Mouse (Mus musculus): Measurements from ENCODE around the gene Actr2. TPM values are rescaled to one million over a fixed set of nuclear protein-coding genes. Genes with fewer than 3 reads are reported as not detected.
"Not testable (repeated sequence)": the region's sequence is repeated elsewhere in the genome, so short reads cannot be mapped to it uniquely, and the experiment has no call there.

Gene Actr2
- polyA plus RNA-seq (2015; fragmentation: Nextera tagmentation; extraction: Ambion mirVana), result 126 and 137 TPM in 2 replicates

DNA sequence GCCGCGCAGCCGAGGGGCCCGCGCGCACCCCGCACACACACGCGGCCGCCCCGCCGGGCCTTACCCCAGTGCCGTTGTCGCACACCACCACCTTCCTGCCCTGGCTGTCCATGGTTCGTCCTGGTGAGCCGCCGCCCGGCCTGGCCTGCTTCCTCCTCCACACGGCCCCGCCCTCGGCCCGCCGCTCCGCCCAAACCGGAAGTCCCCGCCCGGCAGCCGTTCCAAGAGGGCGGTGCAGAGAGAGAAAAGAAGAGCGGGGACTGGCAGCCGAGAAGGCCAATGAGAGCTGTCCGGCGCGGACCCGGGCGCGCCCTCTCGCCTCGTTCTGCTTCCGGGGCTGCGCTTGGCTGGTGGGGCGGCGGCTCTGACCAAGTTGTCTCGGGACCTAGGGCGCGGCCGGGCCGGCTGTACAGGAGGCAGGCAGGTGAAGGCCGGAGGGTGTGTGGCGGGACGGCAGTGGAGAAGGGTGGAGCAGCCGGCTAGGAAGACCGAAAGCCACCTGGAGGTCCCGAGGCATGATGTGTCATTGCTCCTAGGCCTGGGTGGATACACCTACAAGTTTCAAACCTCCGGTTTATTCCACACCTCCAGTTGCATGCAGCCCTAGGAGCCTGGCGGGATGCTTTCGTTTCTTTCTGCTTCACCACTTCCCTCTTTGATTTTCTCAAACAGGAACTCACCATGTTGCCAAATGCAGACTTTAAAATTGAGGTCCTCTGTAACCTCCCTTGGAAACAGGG, at the start of gene Actr2:
Gene Actr2, minus strand, starts transcription at position 173 of the 740 bp plus-strand sequence.
- Histone ChIP-seq H3K27me3 (ENCODE audit: control insufficient read depth, insufficient read depth, low read length) (no peaks in the 10 kb centered on the region), H3K9ac (ENCODE audit: low read length) (peak within 1 kb of the TSS; percentile 92), H3K9me3 (replicated peaks; ENCODE audit: control insufficient read depth, low read length) (no peaks in the 10 kb centered on the region), H3K4me3 (replicated peaks; ENCODE audit: low read length) (peak within 1 kb of the TSS; percentile 83), H3K36me3 (ENCODE audit: control insufficient read depth, insufficient read depth, low read length) (0 out of 2 replicates have a peak, but pooled peaks cover 2% of the 10 kb centered on the region), H3K4me2 (ENCODE audit: low read depth, low read length) (peak within 1 kb of the TSS; percentile 72), H3K27ac (ENCODE audit: low read length) (peak within 1 kb of the TSS; percentile 96), H3K4me1 (ENCODE audit: control insufficient read depth, insufficient read depth, low read length) (peaks cover 12% of the 10 kb centered on the region)
- ATAC-seq (ENCODE audit: insufficient read depth, low FRiP score), result peak; percentile 99
- under 1% methylated on average over 52 of the region's 57 CpGs for WGBS

DNA sequence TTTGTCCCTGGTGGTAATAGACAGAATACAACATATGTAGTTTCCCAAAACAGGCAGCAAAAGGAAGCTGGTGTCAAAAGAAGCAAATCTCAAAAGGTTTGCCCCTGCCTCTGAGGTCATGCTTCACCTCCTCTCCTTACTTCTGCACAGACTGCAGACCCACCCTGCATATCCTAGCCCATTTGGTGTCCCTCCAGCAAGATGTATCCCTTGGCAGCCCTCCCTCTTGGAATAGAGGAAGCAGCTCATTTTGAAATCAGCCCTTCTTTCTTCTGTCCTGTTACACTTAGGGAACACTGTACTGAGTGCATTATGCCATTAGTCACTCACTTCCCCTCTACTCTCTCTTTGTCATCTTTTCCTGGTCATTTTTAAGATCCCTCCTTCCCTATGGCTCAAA, 46.2 kb upstream of the Actr2 start:
- H3K4me3 ChIP-seq (replicated peaks; ENCODE audit: low read length), result no peak overlapping the region
- no peak for ATAC-seq (ENCODE audit: insufficient read depth, low FRiP score)
- H3K36me3 ChIP-seq (ENCODE audit: control insufficient read depth, insufficient read depth, low read length), result no peaks in the 10 kb centered on the region
- H3K27me3 ChIP-seq (ENCODE audit: control insufficient read depth, insufficient read depth, low read length), result no peaks in the 10 kb centered on the region
- H3K9me3 ChIP-seq (replicated peaks; ENCODE audit: control insufficient read depth, low read length), result no peaks in the 10 kb centered on the region
- H3K4me2 ChIP-seq (ENCODE audit: low read depth, low read length), result no peak overlapping the region
- H3K27ac ChIP-seq (ENCODE audit: low read length), result no peak overlapping the region
- no peaks in the 10 kb centered on the region for H3K4me1 ChIP-seq (ENCODE audit: control insufficient read depth, insufficient read depth, low read length)
- no peak overlapping the region for H3K9ac ChIP-seq (ENCODE audit: low read length)

DNA sequence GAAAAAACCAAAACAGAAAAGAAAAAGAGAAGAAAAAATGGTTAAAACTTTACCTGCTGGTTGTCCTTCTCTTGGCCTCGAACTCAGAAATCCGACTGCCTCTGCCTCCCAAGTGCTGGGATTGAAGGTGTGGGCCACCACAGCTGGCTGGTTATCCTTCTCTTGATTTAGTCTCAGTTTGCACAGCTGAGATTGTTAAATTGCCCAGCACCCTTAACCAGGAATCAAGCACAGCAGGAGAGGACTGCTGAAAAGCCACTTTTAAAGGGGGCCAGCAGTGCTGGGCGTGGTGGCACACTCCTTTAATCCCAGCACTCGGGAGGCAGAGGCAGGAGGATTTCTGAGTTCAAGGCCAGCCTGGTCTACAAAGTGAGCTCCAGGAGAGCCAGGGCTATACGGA, 40.8 kb upstream of the Actr2 start:
- H3K9ac ChIP-seq (ENCODE audit: low read length); H3K27me3 ChIP-seq (ENCODE audit: control insufficient read depth, insufficient read depth, low read length); ATAC-seq (ENCODE audit: insufficient read depth, low FRiP score); H3K9me3 ChIP-seq (replicated peaks; ENCODE audit: control insufficient read depth, low read length); H3K36me3 ChIP-seq (ENCODE audit: control insufficient read depth, insufficient read depth, low read length); H3K4me2 ChIP-seq (ENCODE audit: low read depth, low read length); H3K27ac ChIP-seq (ENCODE audit: low read length); H3K4me3 ChIP-seq (replicated peaks; ENCODE audit: low read length); H3K4me1 ChIP-seq (ENCODE audit: control insufficient read depth, insufficient read depth, low read length): not testable (repeated sequence)
- 90% methylated on average over 5 of the region's 5 CpGs for WGBS

DNA sequence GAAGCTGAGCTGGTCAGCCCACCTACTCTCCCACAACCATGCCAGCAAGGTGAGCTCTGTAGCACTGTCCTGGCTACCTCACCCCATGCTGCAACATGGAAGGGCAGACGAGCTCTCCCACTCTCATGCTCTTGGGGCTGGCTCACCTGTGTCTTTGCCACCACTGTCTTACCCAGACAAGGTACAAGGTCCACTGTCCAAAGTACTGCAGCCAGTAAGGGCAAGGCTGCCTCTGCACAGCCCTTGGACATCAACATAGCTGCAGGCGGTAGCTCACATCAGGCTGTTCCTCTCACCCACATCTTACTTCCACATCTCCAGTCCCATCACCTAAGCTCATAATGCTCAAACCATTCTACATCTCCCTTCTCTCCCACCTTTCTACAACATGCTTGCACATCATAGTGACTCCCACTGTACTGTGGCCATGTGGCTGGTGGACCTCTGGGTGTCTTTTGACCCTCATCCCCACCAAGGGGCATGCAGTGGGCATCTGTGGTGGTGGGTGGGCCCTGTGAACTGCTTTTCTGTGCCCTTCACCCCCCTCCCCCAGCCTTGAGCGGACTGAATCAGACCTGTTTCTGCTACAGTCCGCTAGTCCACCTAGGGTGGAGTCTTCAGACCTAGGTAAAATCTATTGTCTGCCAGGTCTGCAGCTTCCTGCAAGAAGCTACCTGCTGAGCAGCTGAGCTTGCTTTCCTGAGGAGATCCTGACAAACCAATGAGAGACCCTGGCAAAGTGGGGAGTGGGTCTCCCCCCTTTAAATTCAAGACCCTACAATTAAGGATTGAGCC, 39.6 kb upstream of the Actr2 start:
- Histone ChIP-seq H3K27me3 (ENCODE audit: control insufficient read depth, insufficient read depth, low read length) (no peaks in the 10 kb centered on the region), H3K4me2 (ENCODE audit: low read depth, low read length) (no peak overlapping the region), H3K9ac (ENCODE audit: low read length) (no peak overlapping the region), H3K4me1 (ENCODE audit: control insufficient read depth, insufficient read depth, low read length) (no peaks in the 10 kb centered on the region), H3K27ac (ENCODE audit: low read length) (no peak overlapping the region), H3K36me3 (ENCODE audit: control insufficient read depth, insufficient read depth, low read length) (no peaks in the 10 kb centered on the region), H3K4me3 (replicated peaks; ENCODE audit: low read length) (no peak overlapping the region), H3K9me3 (replicated peaks; ENCODE audit: control insufficient read depth, low read length) (no peaks in the 10 kb centered on the region)
- no peak for ATAC-seq (ENCODE audit: insufficient read depth, low FRiP score)
- WGBS, result 88% methylated on average over 4 of the region's 4 CpGs

DNA sequence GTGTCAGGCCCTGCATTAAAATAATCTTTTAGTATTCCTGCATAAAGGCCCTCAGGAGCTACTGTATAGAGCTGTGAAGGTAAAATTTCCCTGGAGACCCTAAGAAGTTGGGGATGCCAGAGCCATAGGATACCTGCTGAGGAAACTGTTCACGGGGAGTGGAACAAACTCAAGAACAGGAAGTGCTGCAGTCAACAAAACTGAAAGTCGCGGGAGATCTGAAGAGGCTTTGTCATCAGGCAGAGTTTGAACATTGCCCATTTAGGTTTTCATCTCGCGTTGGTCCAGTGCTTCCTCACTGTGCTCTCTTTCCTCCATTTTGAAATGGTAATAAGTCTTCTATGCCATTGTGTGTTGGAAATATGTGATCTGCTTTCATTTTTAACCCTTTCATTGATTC, 38.6 kb upstream of the Actr2 start:
- WGBS, result 78% methylated on average over 5 of the region's 5 CpGs
- Histone ChIP-seq H3K27ac (ENCODE audit: low read length) (no peak overlapping the region), H3K9ac (ENCODE audit: low read length) (no peak overlapping the region), H3K4me3 (replicated peaks; ENCODE audit: low read length) (no peak overlapping the region), H3K27me3 (ENCODE audit: control insufficient read depth, insufficient read depth, low read length) (no peaks in the 10 kb centered on the region), H3K4me2 (ENCODE audit: low read depth, low read length) (no peak overlapping the region), H3K4me1 (ENCODE audit: control insufficient read depth, insufficient read depth, low read length) (no peaks in the 10 kb centered on the region), H3K9me3 (replicated peaks; ENCODE audit: control insufficient read depth, low read length) (no peaks in the 10 kb centered on the region), H3K36me3 (ENCODE audit: control insufficient read depth, insufficient read depth, low read length) (no peaks in the 10 kb centered on the region)
- no peak for ATAC-seq (ENCODE audit: insufficient read depth, low FRiP score)

DNA sequence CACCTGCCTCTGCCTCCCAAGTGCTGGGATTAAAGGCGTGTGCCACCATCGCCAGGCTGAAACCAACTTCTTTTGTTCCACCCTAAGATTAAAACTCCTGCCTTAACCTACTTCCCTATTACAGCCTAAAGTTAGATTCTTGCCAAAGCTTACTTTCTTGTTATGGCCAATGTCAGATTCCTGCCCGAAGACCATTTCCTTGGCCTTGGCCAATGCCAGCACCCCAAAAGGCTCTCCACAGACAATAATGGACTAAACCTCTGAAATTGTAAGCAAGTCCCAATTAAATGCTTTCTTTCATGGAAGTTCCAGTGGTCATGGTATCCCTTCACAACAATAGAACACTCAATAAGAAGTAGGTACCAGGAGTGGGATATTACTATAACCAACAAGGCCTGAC, 37.2 kb upstream of the Actr2 start:
- Histone ChIP-seq H3K4me1 (ENCODE audit: control insufficient read depth, insufficient read depth, low read length) (no peaks in the 10 kb centered on the region), H3K9me3 (replicated peaks; ENCODE audit: control insufficient read depth, low read length) (no peaks in the 10 kb centered on the region), H3K4me2 (ENCODE audit: low read depth, low read length) (no peak overlapping the region), H3K4me3 (replicated peaks; ENCODE audit: low read length) (no peak overlapping the region), H3K9ac (ENCODE audit: low read length) (no peak overlapping the region), H3K27me3 (ENCODE audit: control insufficient read depth, insufficient read depth, low read length) (no peaks in the 10 kb centered on the region), H3K36me3 (ENCODE audit: control insufficient read depth, insufficient read depth, low read length) (no peaks in the 10 kb centered on the region), H3K27ac (ENCODE audit: low read length) (no peak overlapping the region)
- WGBS, result 95% methylated on average over 3 of the region's 3 CpGs
- no peak for ATAC-seq (ENCODE audit: insufficient read depth, low FRiP score)

DNA sequence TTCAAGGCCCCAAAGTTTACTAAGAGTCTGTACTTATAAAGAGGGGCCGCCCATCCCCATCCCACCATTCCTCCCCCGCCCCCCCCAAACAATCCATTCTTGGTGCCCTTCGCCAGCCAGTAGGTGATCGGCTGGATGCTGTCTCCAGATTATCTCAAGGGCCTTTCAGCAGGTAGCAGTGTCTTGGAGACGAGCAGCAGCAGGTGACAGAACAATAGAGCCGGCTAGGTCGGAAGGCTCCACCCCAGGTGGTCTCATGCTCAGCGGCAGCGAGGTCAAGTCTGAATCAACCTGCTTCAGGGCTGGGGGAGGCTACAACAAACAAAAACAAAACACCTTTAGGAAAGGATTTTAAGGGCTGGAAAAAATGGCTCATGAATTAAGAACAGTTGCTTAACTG, 32.7 kb upstream of the Actr2 start:
- 30% methylated on average over 9 of the region's 9 CpGs for WGBS
- H3K4me1 ChIP-seq (ENCODE audit: control insufficient read depth, insufficient read depth, low read length), result no peaks in the 10 kb centered on the region
- ATAC-seq (ENCODE audit: insufficient read depth, low FRiP score), result no peak
- no peak overlapping the region for H3K4me3 ChIP-seq (replicated peaks; ENCODE audit: low read length)
- H3K4me2 ChIP-seq (ENCODE audit: low read depth, low read length), result 0 out of 2 replicates have a peak overlapping the region, but pooled peaks have one; percentile 4
- peak overlapping the region; percentile 60 for H3K27ac ChIP-seq (ENCODE audit: low read length)
- no peaks in the 10 kb centered on the region for H3K27me3 ChIP-seq (ENCODE audit: control insufficient read depth, insufficient read depth, low read length)
- H3K9ac ChIP-seq (ENCODE audit: low read length), result no peak overlapping the region
- no peaks in the 10 kb centered on the region for H3K9me3 ChIP-seq (replicated peaks; ENCODE audit: control insufficient read depth, low read length)
- H3K36me3 ChIP-seq (ENCODE audit: control insufficient read depth, insufficient read depth, low read length), result no peaks in the 10 kb centered on the region

DNA sequence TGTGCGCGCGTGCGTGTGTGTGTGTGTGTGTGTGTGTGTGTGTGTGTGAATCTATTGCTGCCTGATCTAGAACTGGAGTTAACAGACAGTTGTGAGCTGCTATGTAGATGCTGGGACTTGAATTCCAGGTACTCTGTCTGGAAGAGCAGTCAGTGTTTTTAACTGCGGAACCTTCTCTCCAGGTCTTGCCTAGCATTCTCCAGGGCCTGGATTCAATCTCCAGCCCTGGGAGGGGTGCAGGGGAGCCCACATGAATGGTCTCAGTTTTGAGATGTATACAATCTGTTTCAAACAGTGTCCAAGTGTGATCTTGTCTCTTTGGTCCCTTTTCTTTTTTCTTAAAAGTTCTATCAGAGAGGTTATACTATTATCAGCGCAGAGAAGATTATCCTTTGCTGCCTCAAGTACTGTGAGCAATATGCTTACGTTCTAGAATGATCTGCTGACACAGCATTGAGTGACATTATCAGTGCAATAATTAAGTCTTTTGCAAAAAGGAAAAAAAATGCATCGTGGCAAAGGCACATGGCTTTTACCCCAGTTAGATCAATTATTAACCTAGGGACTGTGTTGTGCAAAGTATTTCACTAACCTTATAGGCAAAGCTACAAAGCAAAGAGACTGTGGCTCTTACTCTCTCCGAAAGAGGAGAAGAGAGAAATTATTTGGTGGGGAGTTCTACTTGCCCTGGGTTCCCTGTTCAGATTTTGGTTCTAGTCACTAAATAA, 32.0 kb upstream of the Actr2 start:
- no peaks in the 10 kb centered on the region for H3K9me3 ChIP-seq (replicated peaks; ENCODE audit: control insufficient read depth, low read length)
- peak; percentile 58; the same call in 1 of the 2 replicates for ATAC-seq (ENCODE audit: insufficient read depth, low FRiP score)
- no peaks in the 10 kb centered on the region for H3K36me3 ChIP-seq (ENCODE audit: control insufficient read depth, insufficient read depth, low read length)
- H3K27me3 ChIP-seq (ENCODE audit: control insufficient read depth, insufficient read depth, low read length), result no peaks in the 10 kb centered on the region
- H3K27ac ChIP-seq (ENCODE audit: low read length), result peak overlapping the region; percentile 60
- no peak overlapping the region for H3K9ac ChIP-seq (ENCODE audit: low read length)
- WGBS, result 72% methylated on average over 9 of the region's 9 CpGs
- H3K4me2 ChIP-seq (ENCODE audit: low read depth, low read length), result 0 out of 2 replicates have a peak overlapping the region, but pooled peaks have one; percentile 4
- no peak overlapping the region for H3K4me3 ChIP-seq (replicated peaks; ENCODE audit: low read length)
- no peaks in the 10 kb centered on the region for H3K4me1 ChIP-seq (ENCODE audit: control insufficient read depth, insufficient read depth, low read length)

DNA sequence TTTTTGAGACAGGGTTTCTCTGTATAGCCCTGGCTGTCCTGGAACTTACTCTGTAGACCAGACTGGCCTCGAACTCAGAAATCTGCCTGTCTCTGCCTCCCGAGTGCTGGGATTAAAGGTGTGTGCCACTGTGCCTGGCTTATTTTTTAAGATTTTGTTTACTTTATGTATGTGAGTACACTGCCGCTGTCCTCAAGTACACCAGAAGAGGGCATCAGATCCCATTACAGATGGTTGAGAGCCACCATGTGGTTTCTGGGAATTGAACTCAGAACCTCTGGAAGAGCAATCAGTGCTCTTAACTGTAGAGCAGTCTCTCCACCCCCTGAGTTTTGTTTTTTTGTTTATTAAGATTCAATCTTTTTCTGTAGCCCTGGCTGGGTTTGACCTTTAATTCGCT, 31.0 kb upstream of the Actr2 start:
- WGBS, result 95% methylated on average over 4 of the region's 4 CpGs
- not testable (repeated sequence) for H3K27me3 ChIP-seq (ENCODE audit: control insufficient read depth, insufficient read depth, low read length); H3K4me3 ChIP-seq (replicated peaks; ENCODE audit: low read length); ATAC-seq (ENCODE audit: insufficient read depth, low FRiP score); H3K4me2 ChIP-seq (ENCODE audit: low read depth, low read length); H3K4me1 ChIP-seq (ENCODE audit: control insufficient read depth, insufficient read depth, low read length); H3K27ac ChIP-seq (ENCODE audit: low read length); H3K36me3 ChIP-seq (ENCODE audit: control insufficient read depth, insufficient read depth, low read length); H3K9ac ChIP-seq (ENCODE audit: low read length); H3K9me3 ChIP-seq (replicated peaks; ENCODE audit: control insufficient read depth, low read length)
